Mouse (Mus musculus) lung, postnatal 0 days (tissue): Measurements from ENCODE around the gene Wdr17.

Experiments
- CTCF ChIP-seq: IDR thresholded peaks from 2 replicates; pipeline ENCODE4 v1.5.1; 2016; ENCODE audit warnings: antibody characterized with exemption, mild to moderate bottlenecking
- EP300 ChIP-seq: IDR thresholded peaks from 2 replicates; pipeline ENCODE4 v1.6.1; 2016; ENCODE audit warnings: antibody characterized with exemption, mild to moderate bottlenecking, control low read depth

DNA sequence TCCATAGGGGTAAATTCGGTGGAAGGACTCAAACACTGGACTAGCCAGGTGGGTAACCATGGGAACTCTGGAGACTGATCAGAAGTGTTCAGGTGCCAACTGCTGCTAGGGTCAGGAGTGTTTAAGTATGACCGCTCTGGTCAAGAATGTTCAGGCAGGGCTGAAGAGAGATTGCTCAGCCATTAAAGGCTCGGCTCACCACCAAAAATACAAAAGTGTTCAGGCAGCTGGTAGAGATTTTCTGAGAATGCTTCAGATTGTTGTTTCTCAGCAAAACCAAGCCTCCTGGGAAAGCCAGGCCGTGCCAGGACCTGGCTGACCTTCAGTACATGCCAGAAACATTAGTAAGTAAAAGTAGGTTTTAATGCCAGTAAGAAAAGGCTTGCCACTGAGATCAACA lies 276.7 kb downstream of the Wdr17 start:
- no peak for TF ChIP-seq CTCF
- TF ChIP-seq EP300: no peak
